8 mouse cellular contexts compared by ENCODE assay signal in genomic region chr2:179873315-179873714, GRCm38 (mm10).
DNase-seq lines count a peak whose midpoint lies in the region; ATAC-seq and TF ChIP-seq lines count a peak whose summit lies in the region.

No protein-coding gene starts in this region.

- H3K9ac ChIP-seq in midbrain, embryonic 14.5 days (replicated peaks; ENCODE audit: low read length): no peak overlapping the region

- no peaks in the 10 kb centered on the region for H3K27me3 ChIP-seq in kidney, adult 2 months (replicated peaks; ENCODE audit: control insufficient read depth, insufficient read depth, low read length)
- no peaks in the 10 kb centered on the region for H3K27me3 ChIP-seq in midbrain, embryonic 14.5 days (ENCODE audit: control insufficient read depth, insufficient read depth, low read length)

- no peak overlapping the region for H3K27ac ChIP-seq in kidney, adult 2 months (ENCODE audit: insufficient read depth, low read depth, low read length)
- no peak overlapping the region for H3K27ac ChIP-seq in midbrain, embryonic 14.5 days (replicated peaks; ENCODE audit: low read depth, low read length)

- no peaks in the 10 kb centered on the region for H3K36me3 ChIP-seq in kidney, adult 2 months (ENCODE audit: control insufficient read depth, insufficient read depth, low read length)
- H3K36me3 ChIP-seq in midbrain, embryonic 14.5 days (ENCODE audit: control insufficient read depth, insufficient read depth, low read length): 0 out of 2 replicates have a peak, but pooled peaks cover 2% of the 10 kb centered on the region

- no peak overlapping the region for H3K4me3 ChIP-seq in kidney, adult 2 months (ENCODE audit: insufficient read depth, low read depth, low read length)
- H3K4me3 ChIP-seq in midbrain, embryonic 14.5 days (replicated peaks; ENCODE audit: low read depth, low read length): no peak overlapping the region

- TF ChIP-seq POLR2A in kidney, adult 2 months (IDR thresholded peaks at IDR 0.05; ENCODE audit: low read depth, low read length): no peak

- DNase-seq in adrenal gland, postnatal 14 days: peak; percentile 21
- DNase-seq in adrenal gland, postnatal 4 days (ENCODE audit: low spot score in 2 of 2): no peak
- DNase-seq in retina, postnatal 1 day: peak; percentile 52
- DNase-seq in retina, embryonic 14.5 days (ENCODE audit: low spot score): no peak
- DNase-seq in kidney, adult 2 months: peak; percentile 61
- DNase-seq in midbrain, embryonic 14.5 days: peak; percentile 65
- no peak for DNase-seq in ovary, postnatal 10 days (ENCODE audit: low spot score)

- H3K9me3 ChIP-seq in midbrain, embryonic 14.5 days (ENCODE audit: control insufficient read depth, low read length): no peaks in the 10 kb centered on the region

- 33% methylated on average over 5 of the region's 5 CpGs for WGBS in kidney, adult 2 months
- WGBS in midbrain, embryonic 14.5 days: 54% methylated on average over 5 of the region's 5 CpGs

- TF ChIP-seq CTCF in kidney, adult 2 months (conservative IDR thresholded peaks at IDR 0.05; ENCODE audit: insufficient read depth, insufficient read length, low read depth, low read length): peak; percentile 52

- no peak for ATAC-seq in midbrain, embryonic 14.5 days (ENCODE audit: low FRiP score, low TSS enrichment)
- no peak for ATAC-seq in erythroblast, adult 5-6 weeks (replicated peaks; ENCODE audit: low FRiP score, poor library complexity, severe bottlenecking)

- no peaks in the 10 kb centered on the region for H3K4me1 ChIP-seq in kidney, adult 2 months (ENCODE audit: control insufficient read depth, insufficient read depth, low read length)
- peaks cover 7% of the 10 kb centered on the region for H3K4me1 ChIP-seq in midbrain, embryonic 14.5 days (ENCODE audit: control insufficient read depth, insufficient read depth, low read length)

- no peak overlapping the region for H3K4me2 ChIP-seq in midbrain, embryonic 14.5 days (ENCODE audit: low read length)

Comparison
In these comparisons a context has a peak if more than half of its experiments do, and no peak if none do; other contexts are left out.
1. DNase-seq: peak in adrenal gland, postnatal 14 days (single experiment), retina, postnatal 1 day (single experiment), kidney, adult 2 months (single experiment) and midbrain, embryonic 14.5 days (single experiment); none in adrenal gland, postnatal 4 days (0 of 2), retina, embryonic 14.5 days (single experiment) and ovary, postnatal 10 days (single experiment).